Mouse (Mus musculus): ENCODE results near the gene Lgi2. TPM values are rescaled to one million over a fixed set of nuclear protein-coding genes. Genes with fewer than 3 reads are reported as not detected.

Gene Lgi2
- polyA plus RNA-seq (2014; fragmentation: Illumina TruSeq; extraction: RNeasy Lipid Tissue Mini Kit (QIAGEN cat#74804)) = 9.1 TPM

GRCm38 (mm10) chr5:52565813-52566531 lies at the start of gene Lgi2:
Gene Lgi2, minus strand, starts transcription at chr5:52566462.

Other genes starting within 250 kb of the Lgi2 start
- 7.5 TPM for gene Sod3, start 202.7 kb downstream of the Lgi2 start, polyA plus RNA-seq (2014; fragmentation: Illumina TruSeq; extraction: RNeasy Lipid Tissue Mini Kit (QIAGEN cat#74804))
- 7.0 TPM for gene Ccdc149, start 94.9 kb downstream of the Lgi2 start, polyA plus RNA-seq (2014; fragmentation: Illumina TruSeq; extraction: RNeasy Lipid Tissue Mini Kit (QIAGEN cat#74804))
- gene Sepsecs, start 103.2 kb upstream of the Lgi2 start, polyA plus RNA-seq (2014; fragmentation: Illumina TruSeq; extraction: RNeasy Lipid Tissue Mini Kit (QIAGEN cat#74804)) = 20.8 TPM
- gene Pi4k2b, start 175.1 kb upstream of the Lgi2 start, polyA plus RNA-seq (2014; fragmentation: Illumina TruSeq; extraction: RNeasy Lipid Tissue Mini Kit (QIAGEN cat#74804)) = 25.3 TPM
- gene Zcchc4, start 208.9 kb upstream of the Lgi2 start, polyA plus RNA-seq (2014; fragmentation: Illumina TruSeq; extraction: RNeasy Lipid Tissue Mini Kit (QIAGEN cat#74804)) = 20.2 TPM